20 mouse cellular contexts compared by ENCODE assay signal in the genomic region with DNA sequence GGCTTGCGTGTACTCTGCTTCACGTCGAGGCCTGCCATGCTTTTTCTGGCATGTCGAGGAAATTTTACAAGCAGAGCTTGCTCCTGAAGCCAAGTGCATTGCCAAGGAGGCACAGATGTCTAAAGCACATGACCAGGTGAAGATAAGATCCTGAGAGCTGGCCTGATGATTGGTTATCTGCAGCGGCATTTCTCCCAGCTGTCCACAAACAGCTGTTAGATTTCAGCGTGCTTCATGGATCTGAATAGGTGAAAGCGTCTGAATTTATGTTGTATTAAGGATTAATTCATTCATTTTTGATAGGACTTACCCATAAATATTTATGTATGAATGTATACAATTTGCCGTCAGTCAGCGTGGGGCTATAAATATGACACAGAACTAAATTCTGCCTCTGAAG.
"Had no signal": no experiment of that assay in that cellular context is flagged by ENCODE, and none has a peak within 500 bp of the region (broad histone marks: within the 10 kb centered on the region; RNA-seq: fewer than 3 reads in every experiment).

No protein-coding gene starts in this region.

- H3K27ac ChIP-seq: limb, embryonic 12.5 days; limb, embryonic 15.5 days; liver, embryonic 14.5 days; macrophage; midbrain, embryonic 12.5 days; midbrain, embryonic 15.5 days; neural tube, embryonic 12.5 days; neural tube, embryonic 15.5 days had no signal

- H3K9ac ChIP-seq: limb, embryonic 12.5 days; limb, embryonic 15.5 days; liver, embryonic 14.5 days; liver, postnatal 0 days; midbrain, embryonic 12.5 days; midbrain, embryonic 15.5 days; neural tube, embryonic 12.5 days; neural tube, embryonic 15.5 days had no signal

- H3K9me3 ChIP-seq: limb, embryonic 12.5 days; limb, embryonic 15.5 days; midbrain, embryonic 12.5 days; midbrain, embryonic 15.5 days; neural tube, embryonic 12.5 days; neural tube, embryonic 15.5 days had no signal

- H3K4me1 ChIP-seq: midbrain, embryonic 12.5 days; midbrain, embryonic 15.5 days; neural tube, embryonic 12.5 days had no signal

- H3K36me3 ChIP-seq: limb, embryonic 12.5 days; limb, embryonic 15.5 days; midbrain, embryonic 12.5 days; midbrain, embryonic 15.5 days; neural tube, embryonic 12.5 days; neural tube, embryonic 15.5 days had no signal

- H3K4me2 ChIP-seq: limb, embryonic 12.5 days; limb, embryonic 15.5 days; liver, embryonic 11.5 days; midbrain, embryonic 12.5 days; midbrain, embryonic 15.5 days; neural tube, embryonic 12.5 days; neural tube, embryonic 15.5 days had no signal

- ATAC-seq: intestine, embryonic 16.5 days; liver, postnatal 0 days; midbrain, embryonic 15.5 days had no signal

- H3K27me3 ChIP-seq: limb, embryonic 12.5 days; limb, embryonic 15.5 days; midbrain, embryonic 12.5 days; midbrain, embryonic 15.5 days; neural tube, embryonic 12.5 days; neural tube, embryonic 15.5 days had no signal

- DNase-seq: kidney, adult 18-20 months; kidney, adult 9 months; kidney, postnatal 14 days; kidney, postnatal 4 days; left cerebral cortex, postnatal 4 days; liver, postnatal 0 days; lung, postnatal 10 days; right cerebral cortex, postnatal 14 days; right cerebral cortex, postnatal 4 days; thymus, postnatal 25 days had no signal

- H3K4me3 ChIP-seq: limb, embryonic 12.5 days; limb, embryonic 15.5 days; midbrain, embryonic 12.5 days; midbrain, embryonic 15.5 days; neural tube, embryonic 12.5 days; neural tube, embryonic 15.5 days had no signal
